Mouse (Mus musculus) left cerebral cortex, adult 18-20 months (tissue): ENCODE measurements at regions not wholly inside any gene's neighbourhood (a gene's known extent, or its start where the extent isn't known, plus 50 kb on each side); places are given as distances from the start of the nearest gene placed in this dataset.

Experiments
- DNase-seq, 2 experiments: peaks; one replicate each; pipeline ENCODE4 v3.0.0; 2021 to 2022; ENCODE audit warnings: low spot score in 2 of 2, mixed read lengths in 1 of 2

DNA sequence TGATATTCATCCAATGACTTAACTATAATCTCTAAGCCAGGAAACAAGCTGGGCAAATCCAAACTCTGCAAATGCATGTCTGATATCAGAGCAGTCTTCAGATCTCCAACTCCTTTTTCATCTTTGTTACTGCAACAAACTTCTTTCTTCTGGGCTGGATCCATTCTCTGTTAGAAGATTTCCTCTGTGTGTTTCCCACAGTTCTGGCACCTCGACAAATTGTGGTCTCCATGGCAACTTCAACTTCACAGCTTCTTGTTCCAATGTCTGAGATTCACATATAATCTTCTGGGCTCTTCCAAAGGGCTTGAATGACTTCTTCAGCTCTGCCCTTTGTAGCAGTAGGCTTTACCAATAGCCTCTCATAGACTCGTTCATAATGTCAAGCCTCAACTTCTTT is 486.2 kb upstream of the Actrt1 start:
- DNase-seq = peak in 1 of 2 experiments; percentile 3
